Mouse (Mus musculus) heart, adult 11 months (tissue): ENCODE results near the gene Trip12.

Source experiments
- DNase-seq: peaks from one replicate; pipeline ENCODE4 v3.0.0; 2022

Gene Trip12

DNA sequence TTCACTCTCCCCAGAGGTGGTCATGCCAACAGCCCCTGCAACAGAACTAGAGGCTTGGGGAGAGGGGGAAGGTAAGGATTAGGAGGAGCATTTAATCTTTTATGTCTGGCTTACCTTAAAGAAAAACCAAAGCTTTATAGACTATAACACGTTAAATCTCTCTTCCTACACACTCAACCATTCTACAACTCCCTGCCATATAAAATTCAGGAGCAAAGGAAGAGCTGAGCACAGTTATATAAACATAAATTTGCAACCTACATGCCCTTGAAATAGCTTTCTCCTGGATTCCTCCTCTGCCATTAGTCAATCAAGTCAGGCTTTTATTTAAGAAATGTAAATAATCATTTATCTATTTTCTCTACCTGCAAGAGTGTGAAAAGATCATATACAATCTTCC is 62.9 kb downstream of the Trip12 start:
- no peak for DNase-seq

DNA sequence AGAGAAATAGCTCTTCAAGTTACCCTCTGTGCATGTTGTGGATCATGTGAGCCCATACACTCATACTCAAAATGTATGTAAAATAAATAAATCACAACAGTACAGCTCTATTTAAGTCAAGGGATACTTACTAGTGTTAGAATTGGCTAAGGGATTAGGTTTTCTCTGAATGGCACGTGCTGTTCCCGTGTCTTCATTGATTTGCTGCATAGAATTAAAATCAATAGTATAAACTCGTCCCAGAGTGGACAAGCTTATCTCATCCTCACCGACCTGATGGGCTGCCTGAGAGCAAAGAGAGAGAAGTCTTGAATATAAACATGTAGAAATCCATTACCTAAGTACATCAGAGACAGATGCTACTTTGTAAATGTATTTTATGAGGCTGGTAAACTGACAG is 81.5 kb downstream of the Trip12 start:
- DNase-seq, result no peak

DNA sequence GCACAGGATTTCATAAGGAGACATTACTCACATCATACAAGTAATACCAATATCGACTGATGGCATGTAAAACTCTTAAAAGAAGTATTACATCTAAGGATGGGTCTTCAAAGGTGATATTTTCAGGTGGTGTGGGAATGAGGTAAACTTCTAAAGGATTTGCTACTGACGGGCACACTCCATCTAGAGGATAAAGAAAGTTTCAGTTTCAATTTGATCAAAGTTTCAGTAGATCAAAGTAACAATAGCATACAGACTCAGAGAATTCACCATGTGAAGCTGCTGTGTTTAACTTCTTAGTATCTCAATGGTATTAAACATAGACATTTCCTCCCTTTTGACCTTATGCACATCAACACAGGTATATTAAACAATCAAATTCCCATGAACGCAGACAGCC is 98.2 kb downstream of the Trip12 start:
- DNase-seq, result no peak

DNA sequence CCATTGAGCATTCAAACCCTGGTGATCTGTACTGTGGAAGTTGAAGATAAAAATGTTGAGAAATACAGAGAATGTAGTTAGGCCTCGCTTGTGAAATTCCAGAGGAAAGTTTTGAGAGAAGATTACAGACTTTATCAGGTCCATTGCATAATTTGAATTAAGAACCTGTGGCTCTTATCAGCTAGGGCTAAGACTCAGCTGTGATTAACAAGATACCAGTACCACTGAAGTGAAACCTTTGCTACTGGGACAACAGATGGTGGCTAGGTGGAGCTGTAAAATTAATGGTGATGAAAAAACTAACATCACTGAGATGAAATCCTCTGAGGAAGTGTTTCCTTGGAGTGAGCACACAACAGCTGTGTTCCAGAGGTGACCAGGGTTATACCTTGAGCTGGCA is 100.2 kb downstream of the Trip12 start:
- DNase-seq, result no peak

DNA sequence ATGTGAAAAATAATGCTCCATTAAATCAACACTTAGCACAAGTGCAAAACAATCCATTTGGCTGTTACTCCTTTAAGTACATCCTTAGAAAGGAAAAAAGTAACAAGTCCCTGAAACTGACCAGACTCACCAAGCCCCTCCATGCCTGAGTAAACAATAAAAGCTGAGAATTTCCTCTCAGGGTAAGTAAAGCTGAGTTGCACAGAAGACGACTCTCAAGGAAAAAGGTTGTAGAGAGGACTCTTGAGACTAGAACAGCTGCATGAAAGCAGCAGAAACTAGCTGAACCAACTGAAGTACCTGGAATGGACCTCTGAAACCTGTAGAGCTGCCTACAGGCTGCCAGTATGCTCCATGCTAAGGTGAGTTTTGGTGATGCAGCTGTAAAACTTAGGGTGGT is 103.2 kb downstream of the Trip12 start:
- no peak for DNase-seq

DNA sequence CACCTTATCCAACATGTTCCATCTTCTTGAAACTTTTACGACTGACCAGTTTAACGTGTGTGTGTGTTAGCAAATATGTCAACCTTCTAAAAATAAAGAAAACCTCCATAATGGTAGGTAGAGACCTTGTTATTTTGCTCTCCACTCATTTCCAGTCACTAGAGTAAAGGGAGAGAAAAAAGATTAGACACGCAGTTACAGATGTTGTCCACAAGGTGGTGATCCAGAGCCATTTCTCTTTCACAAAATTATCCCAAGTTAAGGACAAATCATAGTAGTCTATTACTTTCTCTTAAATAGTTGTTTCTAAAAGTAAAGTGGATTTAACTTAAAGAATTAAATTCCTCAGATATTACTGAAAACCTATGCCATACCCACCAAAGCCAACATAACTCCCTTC is 106.5 kb downstream of the Trip12 start:
- no peak for DNase-seq

DNA sequence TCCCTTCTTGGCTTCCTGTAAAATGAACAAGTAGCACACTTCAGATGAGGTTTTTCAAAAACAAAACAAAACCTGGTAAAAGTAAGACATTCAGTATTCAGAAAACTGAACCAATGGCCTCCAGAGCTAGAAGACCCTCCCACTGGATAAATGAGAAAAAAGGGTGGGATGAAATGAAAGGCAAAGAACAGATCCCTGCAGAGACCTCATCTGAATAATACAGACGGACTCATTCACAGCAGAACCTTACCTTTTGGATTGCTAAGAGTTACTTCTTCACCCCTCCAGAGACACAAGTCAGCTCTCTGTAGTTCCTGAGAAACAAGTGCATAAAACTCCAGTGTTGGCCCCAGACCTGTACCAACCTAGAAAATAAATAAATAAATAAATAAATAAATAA is 108.6 kb downstream of the Trip12 start:
- no peak for DNase-seq

DNA sequence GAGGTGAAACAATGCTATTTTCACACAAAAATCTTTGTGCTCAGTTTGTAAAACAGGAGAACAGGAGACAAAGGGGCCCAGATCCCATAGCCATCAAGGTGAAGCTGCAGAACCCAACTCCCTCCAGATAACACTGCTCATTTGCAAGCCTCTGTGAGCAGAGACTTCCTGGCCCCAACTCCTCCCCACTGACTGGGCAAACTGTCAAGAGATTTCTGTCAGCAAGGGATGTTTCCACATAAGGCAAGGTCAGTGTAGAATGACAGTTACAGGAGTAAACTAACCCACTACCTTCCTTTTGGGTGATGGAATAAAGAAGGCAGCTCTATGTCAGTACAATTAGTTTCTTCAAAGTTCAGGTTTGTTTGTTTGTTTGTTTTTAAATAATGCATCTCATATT is 117.5 kb downstream of the Trip12 start:
- DNase-seq, result no peak

DNA sequence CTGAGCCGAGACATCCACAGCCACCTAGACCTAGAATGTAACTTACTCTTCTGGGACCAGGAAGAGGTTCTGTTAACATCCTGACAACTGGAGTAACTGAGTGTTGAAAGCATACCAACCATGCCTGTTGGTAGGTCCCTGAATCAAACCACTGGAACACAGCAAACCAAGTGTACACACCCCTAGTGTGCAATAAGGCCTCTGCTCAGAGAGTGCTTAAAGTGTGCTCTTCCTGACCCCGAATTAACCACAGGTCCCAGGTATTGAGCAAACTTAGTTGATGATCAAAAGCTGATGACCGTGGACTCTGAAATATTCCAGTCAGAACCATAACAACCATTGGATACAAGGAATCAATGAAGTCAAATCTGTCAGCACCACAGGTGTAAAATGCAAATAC is 117.9 kb downstream of the Trip12 start:
- no peak for DNase-seq

DNA sequence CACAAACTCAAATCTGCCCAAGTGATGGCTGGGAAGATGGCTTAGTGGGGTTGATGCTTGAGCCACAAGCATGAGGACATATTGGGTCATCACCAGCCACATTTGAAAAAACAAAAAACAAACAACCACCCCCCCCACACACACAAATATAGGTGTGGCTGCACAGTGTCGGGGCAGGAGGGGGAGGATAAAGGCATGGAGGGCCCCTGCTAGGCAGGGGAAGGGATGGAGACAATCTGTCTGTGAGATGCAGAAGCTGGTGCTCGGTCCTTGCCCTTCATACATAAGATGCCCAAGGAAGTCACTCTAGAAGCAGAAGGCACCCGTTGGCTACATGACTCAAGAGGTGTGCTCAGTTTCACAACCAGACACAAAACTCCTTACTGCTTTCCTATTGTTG is 118.4 kb downstream of the Trip12 start:
- no peak for DNase-seq

DNA sequence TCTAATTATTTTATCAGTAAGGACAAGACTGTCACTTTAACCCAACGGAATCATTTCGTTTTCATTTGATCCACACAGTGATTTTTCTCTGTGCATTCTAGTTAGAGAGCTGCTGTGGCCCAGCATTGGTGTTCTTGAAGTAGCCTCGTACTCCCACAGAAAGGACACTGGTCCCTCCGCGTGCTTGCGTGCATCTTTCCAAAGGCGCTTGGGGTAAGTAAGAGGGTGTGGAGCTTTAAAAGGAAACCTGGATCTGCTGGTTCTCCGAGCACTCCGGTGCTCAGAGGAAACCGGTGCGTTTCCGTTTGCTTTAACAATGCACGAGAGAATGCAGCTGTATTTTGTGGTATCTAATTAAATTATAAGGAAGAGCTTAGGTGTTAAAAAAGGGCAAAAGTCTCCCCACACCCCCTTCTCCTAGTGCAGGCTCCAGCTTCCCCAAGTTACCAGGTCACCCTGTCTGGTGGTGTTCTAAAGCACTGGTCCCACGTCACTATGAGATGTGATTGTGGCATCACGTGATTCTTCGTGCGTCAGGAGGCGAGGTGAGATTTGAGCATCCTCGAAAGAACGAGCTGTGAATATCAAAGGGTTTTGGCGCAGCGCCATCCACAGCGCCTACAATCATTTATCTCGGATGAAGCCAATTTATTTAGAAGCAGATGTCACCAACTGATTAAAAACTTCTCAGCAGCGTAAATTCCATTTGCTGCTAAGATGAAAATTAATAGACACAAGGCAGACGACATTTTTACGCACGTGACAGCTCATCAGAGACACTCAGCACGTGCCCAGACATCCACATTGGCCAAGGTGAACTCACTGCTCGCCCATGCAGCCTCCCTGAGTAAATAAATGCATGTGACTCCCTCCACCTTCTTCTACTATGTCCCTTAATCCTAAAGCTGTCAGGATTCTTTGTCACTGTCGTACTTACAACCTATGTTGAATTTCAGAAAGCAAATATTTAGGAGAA is 130.2 kb downstream of the Trip12 start:
- DNase-seq, result no peak

DNA sequence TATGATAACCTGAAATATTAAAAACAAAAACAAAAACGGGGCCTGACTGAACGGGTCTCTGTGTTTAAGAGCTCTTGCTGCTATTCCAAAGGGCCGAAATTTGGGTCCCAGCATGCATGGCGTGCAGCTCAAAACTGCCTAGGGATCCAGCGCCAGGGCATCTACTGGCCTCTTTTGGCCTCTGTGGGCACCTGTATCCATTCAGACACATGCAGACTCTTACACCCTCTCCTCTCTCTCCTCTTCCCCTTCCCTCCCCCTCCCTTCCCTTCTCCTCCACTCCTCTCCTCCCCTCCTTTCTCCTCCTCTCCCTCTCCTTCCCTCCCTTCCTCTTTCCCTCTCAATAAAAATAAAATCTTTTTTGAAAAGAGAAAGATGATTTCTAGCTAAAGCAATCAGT is 130.9 kb downstream of the Trip12 start:
- no peak for DNase-seq

DNA sequence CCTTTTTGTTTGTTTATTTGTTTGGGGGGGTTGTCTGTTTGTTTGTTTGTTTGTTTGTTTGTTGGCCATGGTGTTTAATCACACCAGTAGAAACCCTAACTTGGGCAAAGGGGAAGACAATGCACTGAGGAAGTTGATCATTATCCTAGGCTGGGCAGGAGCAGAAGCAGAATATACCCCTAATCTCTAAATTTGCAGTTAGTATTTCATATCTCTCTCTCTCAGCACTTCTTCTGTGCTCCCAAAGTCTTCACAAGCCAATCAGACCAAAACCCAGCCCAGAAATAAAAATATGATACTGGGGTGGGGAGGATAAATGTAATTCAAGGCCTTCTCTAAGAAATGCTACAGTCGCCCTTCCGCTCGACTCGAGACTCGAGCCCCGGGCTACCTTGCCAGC is 140.1 kb downstream of the Trip12 start:
- no peak for DNase-seq

DNA sequence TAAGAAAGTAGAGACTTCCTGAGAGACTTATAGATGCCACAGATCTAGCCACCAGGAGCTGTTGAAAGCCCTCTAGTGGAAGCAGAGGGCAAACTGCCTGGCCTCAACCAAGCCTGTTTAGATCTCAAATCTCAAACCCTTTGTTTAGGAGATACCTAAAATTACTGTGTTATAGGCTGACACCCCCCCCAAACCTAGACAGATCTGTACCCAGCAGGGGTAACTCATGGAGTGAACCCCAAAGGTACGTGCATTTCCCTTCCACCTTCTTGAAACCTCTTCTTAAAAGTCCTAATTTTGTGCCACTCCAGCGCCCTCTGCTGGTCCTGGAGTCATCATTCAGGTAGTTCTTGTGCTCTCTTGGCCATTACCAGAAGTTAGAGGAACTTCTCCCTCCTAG is 143.2 kb downstream of the Trip12 start:
- peak; percentile 53 for DNase-seq

DNA sequence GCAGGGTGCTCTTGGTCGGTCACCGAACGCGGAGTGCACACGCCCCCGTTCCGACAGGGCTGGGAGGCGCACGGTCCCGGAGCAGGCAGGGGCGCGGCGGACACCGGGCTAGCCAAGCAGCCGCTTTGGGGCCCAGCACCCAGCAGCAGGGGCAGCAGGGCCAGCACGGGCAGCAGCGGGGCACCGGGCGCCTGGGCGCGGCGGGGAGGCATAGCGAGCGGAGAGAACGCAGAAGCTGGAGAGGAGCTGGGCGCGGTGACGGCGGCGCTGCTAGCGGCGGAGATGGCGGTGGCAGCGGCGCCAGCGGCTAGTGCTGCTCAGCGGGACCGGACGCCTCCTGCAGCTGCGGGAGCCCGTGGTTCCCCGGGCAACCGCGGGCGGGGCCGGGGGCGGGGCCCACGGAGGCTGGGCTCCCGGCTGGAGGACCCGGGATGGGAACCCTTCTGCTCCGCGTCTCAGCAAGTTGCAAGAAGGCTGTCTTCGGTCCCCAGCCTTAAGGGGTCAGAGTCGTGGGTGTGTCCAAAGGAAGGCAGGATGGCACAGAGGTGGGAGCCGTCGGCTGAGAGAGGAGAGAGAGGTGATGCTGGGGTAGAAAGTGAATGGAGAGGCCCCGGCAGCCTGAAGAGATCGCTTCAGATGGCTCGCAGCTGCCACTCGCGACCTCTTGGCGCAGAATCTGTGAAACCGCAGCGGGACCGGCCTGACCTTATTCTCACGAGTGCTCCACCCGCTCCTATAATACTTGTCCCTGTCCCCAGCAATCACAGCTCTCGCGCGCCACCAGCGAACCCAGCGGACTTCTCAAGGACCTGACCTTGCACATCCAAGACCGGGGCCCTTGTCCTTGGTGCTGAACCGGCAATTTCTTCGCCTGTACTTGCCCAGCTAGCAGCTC is 144.6 kb downstream of the Trip12 start, which contains the start of gene Dner:
Dner (minus strand) TSS at position 705 of the 895 bp plus-strand sequence.
- peak; percentile 94 for DNase-seq

DNA sequence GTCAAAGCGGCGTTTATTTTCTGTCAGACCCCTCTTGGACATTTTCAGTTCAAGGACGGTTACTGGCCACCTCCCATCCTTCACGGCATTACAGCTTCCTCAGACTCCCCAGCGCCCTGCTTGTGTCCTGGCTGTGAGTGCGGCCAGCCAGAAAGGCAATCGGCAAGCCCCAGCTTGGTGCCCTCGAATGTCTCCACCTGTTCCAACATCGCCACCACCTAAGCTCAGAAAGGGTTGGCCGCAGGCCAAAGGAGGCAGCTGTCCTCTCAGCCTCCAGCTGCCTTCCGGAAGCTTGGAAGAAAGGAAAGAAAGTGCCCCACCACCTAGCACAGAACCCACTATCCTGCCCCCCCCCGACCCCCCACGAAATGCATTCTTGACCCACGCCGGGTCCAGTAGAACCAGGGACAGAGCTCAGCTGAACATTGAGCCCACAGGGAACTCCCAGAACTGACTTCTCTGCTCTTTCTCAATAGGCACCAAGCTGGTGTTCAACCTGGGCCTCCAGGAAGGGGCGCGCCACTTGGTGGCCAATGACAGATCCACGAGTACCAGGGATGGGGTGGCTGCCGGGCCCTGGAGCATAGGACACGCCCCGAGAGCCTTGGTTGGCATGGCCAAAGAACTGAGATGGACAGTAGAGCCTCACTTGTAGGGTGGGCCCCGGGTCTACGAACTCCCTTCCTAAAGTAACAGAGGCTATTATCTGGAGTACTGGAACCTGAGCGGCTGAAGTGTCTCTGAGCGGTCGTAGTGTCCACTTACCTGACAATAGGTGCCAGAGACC is 145.4 kb downstream of the Trip12 start:
- peak; percentile 87 for DNase-seq

DNA sequence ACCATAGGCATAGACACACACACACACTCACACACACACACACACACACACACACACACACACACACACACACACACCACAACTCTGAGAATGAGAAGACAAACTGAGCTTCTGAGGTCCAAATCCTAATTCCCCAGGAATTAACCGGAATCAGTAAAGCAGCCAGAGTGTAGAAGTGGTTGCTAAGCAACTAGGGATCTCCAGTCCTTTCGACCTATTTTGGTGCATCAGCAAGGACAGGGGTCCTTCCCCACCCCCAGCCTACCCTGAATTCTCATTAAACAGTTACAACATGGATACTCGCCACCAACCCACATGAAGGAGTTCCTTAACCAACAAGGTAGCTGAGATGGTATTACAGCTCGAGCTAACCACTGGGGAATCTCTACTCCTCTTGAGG is 162.4 kb downstream of the Trip12 start:
- DNase-seq, result peak; percentile 31
